Mouse (Mus musculus) brain, embryonic 14.5 days (tissue): ENCODE measurements around the gene Cdkn2d.

Experiments
- CTCF ChIP-seq: fragments of 200-500 bp; IDR thresholded peaks from 2 replicates; pipeline ENCODE4 v1.5.1; 2012; ENCODE audit warnings: inconsistent platforms, mild to moderate bottlenecking, moderate library complexity, borderline replicate concordance; ENCODE audit not compliant: insufficient read depth, insufficient read length; ENCODE audit errors: extremely low read depth
- POLR2A ChIP-seq: fragments of 200-500 bp; IDR thresholded peaks from 2 replicates; pipeline ENCODE4 v1.6.1; 2012; ENCODE audit warnings: mild to moderate bottlenecking, inconsistent platforms, borderline replicate concordance; ENCODE audit not compliant: poor library complexity, insufficient read depth, insufficient read length, severe bottlenecking; ENCODE audit errors: extremely low read depth

GRCm38 (mm10) chr9:21292271-21292670, 1.1 kb upstream of the Cdkn2d start:
- TF ChIP-seq POLR2A (no peak), CTCF (no peak)
